Mouse (Mus musculus) heart, embryonic 14.5 days (tissue): ENCODE results near the gene Atp7b. TPM values are rescaled to one million over a fixed set of nuclear protein-coding genes. Genes with fewer than 3 reads are reported as not detected.
A peak's percentile ranks its signal among the peaks of the same experiment; 100 is the strongest.

ENCODE experiments used
- ATAC-seq: fragments of 200-750 bp; cut with Nextera tagmentation; 2 replicates; pipeline ENCODE4 v1.8.0; 2017; ENCODE audit warnings: low read depth, moderate TSS enrichment; ENCODE audit not compliant: insufficient number of reproducible peaks, insufficient read depth, low FRiP score
- H3K27ac ChIP-seq, 2 experiments: fragments of 200-500 bp in 1 of 2; fragments of 300-500 bp in 1 of 2; sonication (generic) in 1 of 2; replicated peaks in 1 of 2; 2 replicates each; pipeline ENCODE4 v1.5.1; 2012 to 2014; ENCODE audit warnings: low read depth in 2 of 2, low read length in 2 of 2, control low read depth in 1 of 2, mild to moderate bottlenecking in 1 of 2, mixed read lengths in 1 of 2; ENCODE audit not compliant: control insufficient read depth in 1 of 2, insufficient read depth in 1 of 2
- H3K27me3 ChIP-seq: fragments of 300-500 bp; sonication (generic); 2 replicates; pipeline ENCODE4 v1.6.1; 2014; ENCODE audit warnings: mild to moderate bottlenecking, low read length, control low read depth; ENCODE audit not compliant: control insufficient read depth, insufficient read depth
- H3K36me3 ChIP-seq: fragments of 300-500 bp; sonication (generic); 2 replicates; pipeline ENCODE4 v1.6.1; 2014; ENCODE audit warnings: mild to moderate bottlenecking, control low read depth, low read length, mixed read lengths; ENCODE audit not compliant: control insufficient read depth, insufficient read depth
- H3K4me1 ChIP-seq, 2 experiments: fragments of 200-500 bp in 1 of 2; fragments of 300-500 bp in 1 of 2; sonication (generic) in 1 of 2; 2 replicates each; pipeline ENCODE4 v1.6.1; 2012 to 2014; ENCODE audit warnings: low read length in 2 of 2, control low read depth in 1 of 2, mixed read lengths in 1 of 2; ENCODE audit not compliant: control insufficient read depth in 2 of 2, insufficient read depth in 2 of 2
- H3K4me2 ChIP-seq: fragments of 300-500 bp; sonication (generic); 2 replicates; pipeline ENCODE4 v1.6.1; 2014; ENCODE audit warnings: mild to moderate bottlenecking, low read length
- H3K4me3 ChIP-seq, 2 experiments: fragments of 200-500 bp in 1 of 2; fragments of 300-500 bp in 1 of 2; sonication (generic) in 1 of 2; 2 replicates each; pipeline ENCODE4 v1.5.1; 2012 to 2014; ENCODE audit warnings: low read length in 2 of 2, mild to moderate bottlenecking in 2 of 2, control low read depth in 1 of 2, low read depth in 1 of 2, moderate library complexity in 1 of 2; ENCODE audit not compliant: control insufficient read depth in 1 of 2, insufficient read depth in 1 of 2
- H3K9ac ChIP-seq: fragments of 300-500 bp; sonication (generic); 2 replicates; pipeline ENCODE4 v1.6.1; 2014; ENCODE audit warnings: mild to moderate bottlenecking, low read length
- H3K9me3 ChIP-seq: fragments of 300-500 bp; sonication (generic); 2 replicates; pipeline ENCODE4 v1.6.1; 2016; ENCODE audit warnings: low read length, control low read depth; ENCODE audit not compliant: control insufficient read depth
- WGBS: fragments of 180-500 bp; shearing (Covaris S2); extraction: QIAGEN DNeasy Blood & Tissue Kit; methylation state at CpG from one replicate; pipeline ENCODE4 v1.1.7; 2014; 5-methylcytosine and 5-hydroxymethylcytosine counted together
- polyA plus RNA-seq: library from polyadenylated mRNA; unstranded; fragments of >200 nt; fragmentation: Nextera tagmentation; extraction: Ambion mirVana; gene quantifications from 2 replicates; pipeline ENCODE4 v1.2.1, GENCODE M21; 2014

Gene Atp7b
- polyA plus RNA-seq, 1 experiment from 2014 or later = 1.1 TPM

DNA sequence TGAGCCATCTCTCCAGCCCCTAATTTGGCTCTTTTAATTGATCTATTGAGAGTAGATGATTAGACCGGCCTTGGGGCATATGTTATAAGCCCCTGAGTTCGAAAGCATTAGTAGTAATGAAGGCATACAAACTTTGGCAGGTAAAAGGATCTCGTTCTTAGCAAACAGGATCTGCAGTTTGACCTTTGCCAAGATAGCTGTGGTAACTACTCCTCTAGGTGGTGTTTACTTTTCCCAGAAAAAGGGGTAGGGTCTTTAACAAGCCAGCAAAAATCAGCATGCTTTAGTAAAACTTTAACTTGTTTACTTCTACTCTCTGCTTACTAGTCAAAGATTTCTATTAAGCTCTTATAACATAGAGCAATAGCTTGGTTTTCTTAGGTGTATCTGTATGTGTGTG, 17.6 kb downstream of the Atp7b start:
- Histone ChIP-seq H3K4me1 (no peaks in the 10 kb centered on the region), H3K27me3 (no peaks in the 10 kb centered on the region), H3K27ac (no peak overlapping the region), H3K9me3 (no peaks in the 10 kb centered on the region), H3K4me2 (no peak overlapping the region), H3K9ac (no peak overlapping the region), H3K36me3 (no peaks in the 10 kb centered on the region), H3K4me3 (no peak overlapping the region)
- 84% methylated on average over 3 of the region's 3 CpGs for WGBS
- no peak for ATAC-seq

GRCm38 (mm10) chr8:22040153-22040509, 20.0 kb downstream of the Atp7b start:
- Histone ChIP-seq H3K27ac (no peak overlapping the region), H3K9ac (no peak overlapping the region), H3K4me1 (no peaks in the 10 kb centered on the region), H3K9me3 (no peaks in the 10 kb centered on the region), H3K4me2 (no peak overlapping the region), H3K36me3 (no peaks in the 10 kb centered on the region), H3K4me3 (no peak overlapping the region), H3K27me3 (no peaks in the 10 kb centered on the region)
- ATAC-seq = no peak
- WGBS = 52% methylated on average over 6 of the region's 6 CpGs

DNA sequence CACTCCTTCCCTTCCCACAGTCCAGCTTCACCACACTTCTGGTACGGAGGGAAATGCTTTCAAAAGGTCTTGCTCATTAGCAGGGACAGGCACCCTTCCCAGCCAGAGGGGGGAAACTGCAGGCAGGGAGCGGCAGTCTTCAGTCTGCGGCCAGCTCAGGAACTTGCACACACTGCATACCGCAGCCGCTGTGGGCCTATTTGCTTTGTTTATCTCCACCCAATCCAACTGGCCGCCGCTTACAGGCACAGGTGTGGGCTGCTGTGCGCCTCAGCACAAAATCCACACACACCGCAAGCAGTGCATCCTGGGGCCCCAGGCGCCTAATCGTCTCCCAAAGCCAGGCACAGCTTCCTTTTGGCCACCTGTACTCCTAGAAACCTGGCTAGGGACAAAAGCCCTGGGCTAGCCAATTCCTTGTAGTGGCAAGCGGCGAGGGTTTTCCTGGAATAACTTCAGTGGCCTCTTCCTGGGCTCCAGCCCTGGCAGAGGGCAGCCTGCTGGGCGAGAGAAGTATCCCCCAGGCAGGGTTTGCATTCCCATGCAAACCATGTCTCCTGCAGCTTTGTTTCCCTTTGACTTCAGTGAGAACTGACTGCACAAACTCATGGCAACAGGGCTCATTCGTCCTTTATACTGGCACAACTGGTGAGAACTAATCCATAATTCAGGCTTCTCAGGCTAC, 20.5 kb downstream of the Atp7b start:
- H3K9ac ChIP-seq = no peak overlapping the region
- no peak overlapping the region for H3K4me3 ChIP-seq
- 22% methylated on average over 15 of the region's 15 CpGs for WGBS
- H3K36me3 ChIP-seq = no peaks in the 10 kb centered on the region
- H3K27me3 ChIP-seq = no peaks in the 10 kb centered on the region
- no peaks in the 10 kb centered on the region for H3K9me3 ChIP-seq
- peak overlapping the region; percentile 23 for H3K4me2 ChIP-seq
- no peak for ATAC-seq
- H3K27ac ChIP-seq = no peak overlapping the region
- H3K4me1 ChIP-seq = no peaks in the 10 kb centered on the region

GRCm38 (mm10) chr8:22037022-22037421, 23.1 kb downstream of the Atp7b start:
- Histone ChIP-seq H3K4me3 (no peak overlapping the region), H3K27me3 (no peaks in the 10 kb centered on the region)

GRCm38 (mm10) chr8:22036137-22036536, 24.0 kb downstream of the Atp7b start:
- no peak overlapping the region for H3K27ac ChIP-seq
- no peaks in the 10 kb centered on the region for H3K36me3 ChIP-seq
- no peak overlapping the region for H3K4me3 ChIP-seq
- 87% methylated on average over 9 of the region's 9 CpGs for WGBS
- no peaks in the 10 kb centered on the region for H3K4me1 ChIP-seq
- H3K9ac ChIP-seq = no peak overlapping the region
- ATAC-seq = no peak
- H3K27me3 ChIP-seq = no peaks in the 10 kb centered on the region
- no peaks in the 10 kb centered on the region for H3K9me3 ChIP-seq
- no peak overlapping the region for H3K4me2 ChIP-seq

More at GRCm38 (mm10) chr8:22037022-22037421, 23.1 kb downstream of the Atp7b start:
- H3K36me3 ChIP-seq = no peaks in the 10 kb centered on the region
- no peak for ATAC-seq
- 59% methylated on average over 7 of the region's 7 CpGs for WGBS
- no peak overlapping the region for H3K9ac ChIP-seq
- no peaks in the 10 kb centered on the region for H3K9me3 ChIP-seq
- no peak overlapping the region for H3K27ac ChIP-seq
- H3K4me2 ChIP-seq = no peak overlapping the region
- no peaks in the 10 kb centered on the region for H3K4me1 ChIP-seq

DNA sequence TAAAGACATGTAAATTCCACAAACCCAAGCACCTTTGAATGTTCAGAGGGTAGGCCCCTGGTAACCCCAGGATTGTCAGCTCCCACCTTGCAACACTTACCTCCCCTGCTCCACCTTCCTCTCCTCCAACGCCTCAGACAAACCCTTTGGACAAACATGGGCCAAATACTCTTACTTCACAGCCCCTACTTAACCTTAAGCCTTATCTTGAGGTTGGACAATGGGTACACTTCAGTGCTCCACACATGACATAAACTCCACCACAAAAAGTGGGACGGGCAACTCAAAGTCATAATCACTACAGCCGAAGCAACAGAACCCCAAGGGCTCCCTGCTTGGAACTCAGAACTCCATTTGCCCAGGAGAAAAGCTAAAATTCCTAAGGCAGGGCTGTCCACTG, 29.1 kb downstream of the Atp7b start:
- Histone ChIP-seq H3K9me3 (no peaks in the 10 kb centered on the region), H3K4me3 (no peak overlapping the region), H3K36me3 (no peaks in the 10 kb centered on the region), H3K4me1 (no peaks in the 10 kb centered on the region), H3K4me2 (no peak overlapping the region), H3K9ac (no peak overlapping the region), H3K27me3 (no peaks in the 10 kb centered on the region), H3K27ac (no peak overlapping the region)
- 67% methylated on average over 3 of the region's 3 CpGs for WGBS
- ATAC-seq = no peak

DNA sequence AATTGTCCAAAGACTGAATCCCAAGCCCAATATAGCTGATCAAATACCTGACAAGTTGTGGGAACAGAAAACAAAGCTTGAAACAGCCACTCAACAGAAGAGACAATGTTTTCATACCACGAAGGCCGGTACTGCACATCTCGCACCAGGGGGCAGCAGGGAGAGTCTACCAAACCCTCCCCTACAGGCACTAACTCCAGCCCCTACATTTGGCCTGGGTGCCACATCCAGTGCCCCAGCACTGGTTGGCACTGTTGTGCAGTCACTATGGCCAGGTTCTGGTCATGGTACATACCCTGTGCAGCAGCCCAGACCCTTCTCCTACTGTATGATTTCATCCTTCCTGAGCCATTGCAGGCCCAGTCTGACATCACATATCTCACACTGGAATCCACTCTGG, 31.1 kb downstream of the Atp7b start:
- no peak overlapping the region for H3K4me2 ChIP-seq
- no peaks in the 10 kb centered on the region for H3K9me3 ChIP-seq
- no peaks in the 10 kb centered on the region for H3K27me3 ChIP-seq
- no peaks in the 10 kb centered on the region for H3K36me3 ChIP-seq
- ATAC-seq = no peak
- no peak overlapping the region for H3K9ac ChIP-seq
- 88% methylated on average over 3 of the region's 3 CpGs for WGBS
- no peaks in the 10 kb centered on the region for H3K4me1 ChIP-seq
- H3K4me3 ChIP-seq = no peak overlapping the region
- H3K27ac ChIP-seq = no peak overlapping the region

- H3K4me1 ChIP-seq = no peaks in the 10 kb centered on the region
- no peaks in the 10 kb centered on the region for H3K9me3 ChIP-seq
- H3K27ac ChIP-seq = no peak overlapping the region
- 74% methylated on average over 4 of the region's 4 CpGs for WGBS
- no peaks in the 10 kb centered on the region for H3K27me3 ChIP-seq
- no peak overlapping the region for H3K9ac ChIP-seq
- no peaks in the 10 kb centered on the region for H3K36me3 ChIP-seq
- H3K4me2 ChIP-seq = no peak overlapping the region
- no peak for ATAC-seq
- H3K4me3 ChIP-seq = no peak overlapping the region
Observed at GRCm38 (mm10) chr8:22025241-22025640, 34.9 kb downstream of the Atp7b start.
